Mouse (Mus musculus): Measurements from ENCODE around the gene Fyb2. TPM values are rescaled to one million over a fixed set of nuclear protein-coding genes. Genes with fewer than 3 reads are reported as not detected.

The Fyb2 gene
- polyA plus RNA-seq, 1 experiment from 2014 or later: 0.08 TPM

- H3K4me2 ChIP-seq (ENCODE audit: low read depth, severe bottlenecking): no peak overlapping the region
- no peak for DNase-seq (ENCODE audit: low spot score)
- no peaks in the 10 kb centered on the region for H3K27me3 ChIP-seq (ENCODE audit: control insufficient read depth, insufficient read depth, low read length)
- H3K9me3 ChIP-seq (ENCODE audit: control insufficient read depth, low read length): no peaks in the 10 kb centered on the region
- H3K9ac ChIP-seq (ENCODE audit: low read length): no peak overlapping the region
- H3K27ac ChIP-seq (replicated peaks; ENCODE audit: low read depth, low read length): no peak overlapping the region
- H3K4me1 ChIP-seq (ENCODE audit: control insufficient read depth, insufficient read depth, low read length): no peaks in the 10 kb centered on the region
- 92% methylated on average over 7 of the region's 7 CpGs for WGBS
- no peak for ATAC-seq (ENCODE audit: insufficient number of reproducible peaks, low FRiP score, low TSS enrichment, low read depth)
- H3K4me3 ChIP-seq (ENCODE audit: low read depth, low read length): no peak overlapping the region
- H3K36me3 ChIP-seq (ENCODE audit: control insufficient read depth, insufficient read depth, low read length): no peaks in the 10 kb centered on the region
Measured at GRCm38 (mm10) chr4:104891708-104892107, 21.5 kb upstream of the Fyb2 start.

GRCm38 (mm10) chr4:104893588-104893987 lies 19.7 kb upstream of the Fyb2 start:
- no peaks in the 10 kb centered on the region for H3K27me3 ChIP-seq (ENCODE audit: control insufficient read depth, insufficient read depth, low read length)
- no peaks in the 10 kb centered on the region for H3K9me3 ChIP-seq (ENCODE audit: control insufficient read depth, low read length)
- ATAC-seq (ENCODE audit: insufficient number of reproducible peaks, low FRiP score, low TSS enrichment, low read depth) (no peak), DNase-seq (ENCODE audit: low spot score) (no peak)
- no peak overlapping the region for H3K4me3 ChIP-seq (ENCODE audit: low read depth, low read length)
- WGBS: 87% methylated on average over 5 of the region's 5 CpGs
- H3K9ac ChIP-seq (ENCODE audit: low read length): no peak overlapping the region
- no peaks in the 10 kb centered on the region for H3K4me1 ChIP-seq (ENCODE audit: control insufficient read depth, insufficient read depth, low read length)
- H3K36me3 ChIP-seq (ENCODE audit: control insufficient read depth, insufficient read depth, low read length): no peaks in the 10 kb centered on the region
- H3K27ac ChIP-seq (replicated peaks; ENCODE audit: low read depth, low read length): no peak overlapping the region
- H3K4me2 ChIP-seq (ENCODE audit: low read depth, severe bottlenecking): no peak overlapping the region

GRCm38 (mm10) chr4:104894004-104894734 lies 19.1 kb upstream of the Fyb2 start:
- Histone ChIP-seq H3K4me2 (ENCODE audit: low read depth, severe bottlenecking) (no peak overlapping the region), H3K27ac (replicated peaks; ENCODE audit: low read depth, low read length) (no peak overlapping the region), H3K36me3 (ENCODE audit: control insufficient read depth, insufficient read depth, low read length) (no peaks in the 10 kb centered on the region), H3K9me3 (ENCODE audit: control insufficient read depth, low read length) (no peaks in the 10 kb centered on the region), H3K9ac (ENCODE audit: low read length) (no peak overlapping the region), H3K27me3 (ENCODE audit: control insufficient read depth, insufficient read depth, low read length) (no peaks in the 10 kb centered on the region), H3K4me1 (ENCODE audit: control insufficient read depth, insufficient read depth, low read length) (no peaks in the 10 kb centered on the region), H3K4me3 (ENCODE audit: low read depth, low read length) (no peak overlapping the region)
- peak; percentile 66 for DNase-seq (ENCODE audit: low spot score)
- no peak for ATAC-seq (ENCODE audit: insufficient number of reproducible peaks, low FRiP score, low TSS enrichment, low read depth)
- 62% methylated on average over 13 of the region's 13 CpGs for WGBS

GRCm38 (mm10) chr4:104902836-104903235 lies 10.4 kb upstream of the Fyb2 start:
- no peak overlapping the region for H3K9ac ChIP-seq (ENCODE audit: low read length)
- H3K4me3 ChIP-seq (ENCODE audit: low read depth, low read length): no peak overlapping the region
- no peaks in the 10 kb centered on the region for H3K9me3 ChIP-seq (ENCODE audit: control insufficient read depth, low read length)
- ATAC-seq (ENCODE audit: insufficient number of reproducible peaks, low FRiP score, low TSS enrichment, low read depth): no peak
- no peak overlapping the region for H3K27ac ChIP-seq (replicated peaks; ENCODE audit: low read depth, low read length)
- no peak overlapping the region for H3K4me2 ChIP-seq (ENCODE audit: low read depth, severe bottlenecking)
- H3K27me3 ChIP-seq (ENCODE audit: control insufficient read depth, insufficient read depth, low read length): no peaks in the 10 kb centered on the region
- DNase-seq (ENCODE audit: low spot score): no peak
- H3K4me1 ChIP-seq (ENCODE audit: control insufficient read depth, insufficient read depth, low read length): no peaks in the 10 kb centered on the region
- no peaks in the 10 kb centered on the region for H3K36me3 ChIP-seq (ENCODE audit: control insufficient read depth, insufficient read depth, low read length)
- WGBS: 76% methylated on average over 2 of the region's 2 CpGs

- Histone ChIP-seq H3K4me1 (ENCODE audit: control insufficient read depth, insufficient read depth, low read length) (no peaks in the 10 kb centered on the region), H3K27ac (replicated peaks; ENCODE audit: low read depth, low read length) (no peak overlapping the region), H3K9ac (ENCODE audit: low read length) (no peak overlapping the region), H3K9me3 (ENCODE audit: control insufficient read depth, low read length) (no peaks in the 10 kb centered on the region), H3K27me3 (ENCODE audit: control insufficient read depth, insufficient read depth, low read length) (no peaks in the 10 kb centered on the region), H3K36me3 (ENCODE audit: control insufficient read depth, insufficient read depth, low read length) (no peaks in the 10 kb centered on the region), H3K4me3 (ENCODE audit: low read depth, low read length) (no peak overlapping the region), H3K4me2 (ENCODE audit: low read depth, severe bottlenecking) (no peak overlapping the region)
- whole genome bisulfite sequencing: 88% methylated on average over 6 of the region's 6 CpGs
- no peak for ATAC-seq (ENCODE audit: insufficient number of reproducible peaks, low FRiP score, low TSS enrichment, low read depth)
- DNase-seq (ENCODE audit: low spot score): no peak
Measured at GRCm38 (mm10) chr4:104905049-104905448, 8.2 kb upstream of the Fyb2 start.

GRCm38 (mm10) chr4:104911685-104912084 lies 1.6 kb upstream of the Fyb2 start:
- ATAC-seq (ENCODE audit: insufficient number of reproducible peaks, low FRiP score, low TSS enrichment, low read depth) (no peak; the same call in 1 of the 2 replicates), DNase-seq (ENCODE audit: low spot score) (peak; percentile 85)
- H3K4me3 ChIP-seq (ENCODE audit: low read depth, low read length): no peak overlapping the region
- no peaks in the 10 kb centered on the region for H3K36me3 ChIP-seq (ENCODE audit: control insufficient read depth, insufficient read depth, low read length)
- no peak overlapping the region for H3K4me2 ChIP-seq (ENCODE audit: low read depth, severe bottlenecking)
- H3K9ac ChIP-seq (ENCODE audit: low read length): no peak overlapping the region
- H3K27ac ChIP-seq (replicated peaks; ENCODE audit: low read depth, low read length): no peak overlapping the region
- 25% methylated on average over 7 of the region's 7 CpGs for WGBS
- H3K27me3 ChIP-seq (ENCODE audit: control insufficient read depth, insufficient read depth, low read length): peaks cover 5% of the 10 kb centered on the region
- no peaks in the 10 kb centered on the region for H3K9me3 ChIP-seq (ENCODE audit: control insufficient read depth, low read length)
- H3K4me1 ChIP-seq (ENCODE audit: control insufficient read depth, insufficient read depth, low read length): 0 out of 2 replicates have a peak, but pooled peaks cover 4% of the 10 kb centered on the region

- no peaks in the 10 kb centered on the region for H3K36me3 ChIP-seq (ENCODE audit: control insufficient read depth, insufficient read depth, low read length)
- no peak overlapping the region for H3K9ac ChIP-seq (ENCODE audit: low read length)
- 64% methylated on average over 6 of the region's 6 CpGs for WGBS
- DNase-seq (ENCODE audit: low spot score) (no peak), ATAC-seq (ENCODE audit: insufficient number of reproducible peaks, low FRiP score, low TSS enrichment, low read depth) (no peak)
- H3K4me3 ChIP-seq (ENCODE audit: low read depth, low read length): no peak overlapping the region
- H3K9me3 ChIP-seq (ENCODE audit: control insufficient read depth, low read length): no peaks in the 10 kb centered on the region
- no peak overlapping the region for H3K4me2 ChIP-seq (ENCODE audit: low read depth, severe bottlenecking)
- no peak overlapping the region for H3K27ac ChIP-seq (replicated peaks; ENCODE audit: low read depth, low read length)
- peaks cover 5% of the 10 kb centered on the region for H3K27me3 ChIP-seq (ENCODE audit: control insufficient read depth, insufficient read depth, low read length)
- 0 out of 2 replicates have a peak, but pooled peaks cover 4% of the 10 kb centered on the region for H3K4me1 ChIP-seq (ENCODE audit: control insufficient read depth, insufficient read depth, low read length)
Measured at GRCm38 (mm10) chr4:104914711-104915247, 1.5 kb downstream of the Fyb2 start.

- WGBS: 83% methylated on average over 6 of the region's 6 CpGs
- Histone ChIP-seq H3K36me3 (ENCODE audit: control insufficient read depth, insufficient read depth, low read length) (no peaks in the 10 kb centered on the region), H3K4me1 (ENCODE audit: control insufficient read depth, insufficient read depth, low read length) (0 out of 2 replicates have a peak, but pooled peaks cover 2% of the 10 kb centered on the region)
Measured at GRCm38 (mm10) chr4:104918017-104918416, 4.8 kb downstream of the Fyb2 start.

More at GRCm38 (mm10) chr4:104918017-104918416, 4.8 kb downstream of the Fyb2 start:
- Histone ChIP-seq H3K4me3 (ENCODE audit: low read depth, low read length) (no peak overlapping the region), H3K4me2 (ENCODE audit: low read depth, severe bottlenecking) (no peak overlapping the region), H3K27me3 (ENCODE audit: control insufficient read depth, insufficient read depth, low read length) (peaks cover 5% of the 10 kb centered on the region), H3K27ac (replicated peaks; ENCODE audit: low read depth, low read length) (no peak overlapping the region), H3K9me3 (ENCODE audit: control insufficient read depth, low read length) (no peaks in the 10 kb centered on the region), H3K9ac (ENCODE audit: low read length) (no peak overlapping the region)
- ATAC-seq (ENCODE audit: insufficient number of reproducible peaks, low FRiP score, low TSS enrichment, low read depth) (no peak), DNase-seq (ENCODE audit: low spot score) (no peak)

Data from limb, embryonic 11.5 days (tissue).